ENCODE assay signal across 8 mouse cellular contexts in genomic region chr19:53329992-53330381, GRCm38 (mm10). TPM values are rescaled to one million over a fixed set of nuclear protein-coding genes. Genes with fewer than 3 reads are reported as not detected.
A peak's percentile ranks its signal among the peaks of the same experiment; 100 is the strongest.
DNase-seq lines count a peak whose midpoint lies in the region; ATAC-seq and TF ChIP-seq lines count a peak whose summit lies in the region.

No protein-coding gene starts in this region.

- intact Hi-C loops in left cerebral cortex, adult 2 months (cut with DNase I), result loop anchor here (1.0 to 2.0 kb wide), 4 partner anchors 17 to 82 kb away; no protein-coding TSS in a partner anchor

- peaks cover 10% of the 10 kb centered on the region for H3K36me3 ChIP-seq in hindbrain, embryonic 15.5 days

- no peak for TF ChIP-seq CTCF in left cerebral cortex, adult 2 months (IDR thresholded peaks at IDR 0.05)

- H3K9me3 ChIP-seq in hindbrain, embryonic 15.5 days, result no peaks in the 10 kb centered on the region

- peak; percentile 79 for DNase-seq in NIH3T3 (ENCODE audit: low read depth)
- peak; percentile 73 to 74 for DNase-seq in cerebellum, postnatal 14 days
- peak; percentile 83 for DNase-seq in gastrocnemius, adult 18-20 months (ENCODE audit: low spot score)
- DNase-seq in left cerebral cortex, adult 2 months (ENCODE audit: extremely low spot score in 1 of 2, low spot score in 2 of 2), result peak; percentile 69 to 74
- peak; percentile 84 to 91 for DNase-seq in lung, postnatal 4 days
- DNase-seq in right cerebral cortex, adult 2 months (ENCODE audit: low spot score in 2 of 2), result peak; percentile 65 to 77
- DNase-seq in urinary bladder, postnatal 4 days (ENCODE audit: low spot score in 2 of 2), result peak; percentile 79 to 80

- H3K4me2 ChIP-seq in hindbrain, embryonic 15.5 days, result peak overlapping the region; percentile 80

- peak overlapping the region; percentile 94 for H3K4me3 ChIP-seq in hindbrain, embryonic 15.5 days
- peak overlapping the region; percentile 91 for H3K4me3 ChIP-seq in left cerebral cortex, adult 2 months

- H3K9ac ChIP-seq in hindbrain, embryonic 15.5 days, result peak overlapping the region; percentile 54

- no peaks in the 10 kb centered on the region for H3K27me3 ChIP-seq in hindbrain, embryonic 15.5 days

- WGBS in hindbrain, embryonic 15.5 days, result under 1% methylated on average over 29 of the region's 29 CpGs

- peak; percentile 79 for ATAC-seq in hindbrain, embryonic 15.5 days (ENCODE audit: low FRiP score, low read depth)

- peaks cover 36% of the 10 kb centered on the region for H3K4me1 ChIP-seq in hindbrain, embryonic 15.5 days (replicated peaks)

- H3K27ac ChIP-seq in hindbrain, embryonic 15.5 days (replicated peaks), result peak overlapping the region; percentile 81
- peak overlapping the region; percentile 95 for H3K27ac ChIP-seq in left cerebral cortex, adult 2 months

RNA-seq across cellular contexts. Expression of gene Mxi1, which starts 19.7 kb away (rescaled TPM):
- 10 to 100 TPM; 53.1 to 55.9 TPM for total RNA-seq in gastrocnemius, adult 18-20 months (2021)
- 48.7 and 52.7 TPM in 2 replicates for polyA plus RNA-seq in hindbrain, embryonic 15.5 days (2015; fragmentation: Nextera tagmentation; extraction: Ambion mirVana)
- 10 to 100 TPM; 85.3 to 89.6 TPM for total RNA-seq in left cerebral cortex, adult 2 months (2021)

RNA-seq across cellular contexts. Expression of gene Gm10197, which starts 41.6 kb away (rescaled TPM):
- not detected for total RNA-seq in gastrocnemius, adult 18-20 months (2021)
- not detected in 2 replicates for polyA plus RNA-seq in hindbrain, embryonic 15.5 days (2015; fragmentation: Nextera tagmentation; extraction: Ambion mirVana)
- not detected for total RNA-seq in left cerebral cortex, adult 2 months (2021)

Comparison
In these comparisons a context has a peak if more than half of its experiments do, and no peak if none do; other contexts are left out.
1. Peak in every context shown above with its lines: DNase-seq, ATAC-seq, H3K4me3 ChIP-seq and H3K27ac ChIP-seq.